Mouse (Mus musculus): ENCODE results near the gene Slc7a6. TPM values are rescaled to one million over a fixed set of nuclear protein-coding genes. Genes with fewer than 3 reads are reported as not detected.
A peak's percentile ranks its signal among the peaks of the same experiment; 100 is the strongest.

Gene Slc7a6
- polyA plus RNA-seq, 1 experiment from 2014 or later = 17.4 TPM

DNA sequence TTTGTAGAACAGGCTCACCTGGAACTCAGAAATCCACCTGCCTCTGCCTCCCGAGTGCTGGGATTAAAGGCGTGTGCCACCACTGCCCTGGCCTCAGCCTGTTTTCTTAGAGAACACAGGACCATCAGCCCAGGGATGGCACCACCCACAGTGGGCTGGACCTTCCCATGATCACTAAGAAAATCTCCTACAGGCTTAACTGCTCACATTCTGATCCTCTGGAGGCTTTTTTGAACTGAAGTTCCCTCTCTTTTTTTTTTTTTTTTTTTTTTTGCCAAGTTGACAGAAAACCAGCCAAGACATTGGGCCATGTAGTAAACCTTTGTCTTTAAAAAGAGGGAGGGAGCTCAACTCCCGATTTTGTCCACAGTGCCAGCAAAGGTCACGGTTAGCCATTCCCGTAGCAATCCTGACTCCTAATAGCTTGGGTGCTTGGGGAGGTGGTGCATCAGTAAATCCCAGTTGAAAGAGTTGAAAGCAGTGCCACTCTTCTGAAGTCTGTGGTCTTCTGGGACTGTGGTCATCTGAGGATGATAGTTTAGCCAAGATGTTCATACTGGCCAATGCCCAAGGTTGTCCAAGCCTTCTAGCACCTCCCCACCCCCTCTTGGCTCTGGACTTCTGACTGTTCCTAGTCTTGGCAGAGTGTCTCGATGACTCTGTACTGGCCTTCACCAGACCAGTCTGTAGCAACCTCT lies 20.6 kb upstream of the Slc7a6 start:
- H3K4me2 ChIP-seq = no peak overlapping the region
- no peaks in the 10 kb centered on the region for H3K9me3 ChIP-seq (replicated peaks)
- 70% methylated on average over 6 of the region's 6 CpGs for WGBS (ENCODE audit: insufficient replicate concordance)
- no peak overlapping the region for H3K4me3 ChIP-seq
- peaks cover 41% of the 10 kb centered on the region for H3K4me1 ChIP-seq
- 0 out of 2 replicates have a peak, but pooled peaks cover 4% of the 10 kb centered on the region for H3K27me3 ChIP-seq (replicated peaks)
- H3K36me3 ChIP-seq = no peaks in the 10 kb centered on the region
- no peak overlapping the region for H3K27ac ChIP-seq
- H3K9ac ChIP-seq = no peak overlapping the region
- no peak for ATAC-seq

DNA sequence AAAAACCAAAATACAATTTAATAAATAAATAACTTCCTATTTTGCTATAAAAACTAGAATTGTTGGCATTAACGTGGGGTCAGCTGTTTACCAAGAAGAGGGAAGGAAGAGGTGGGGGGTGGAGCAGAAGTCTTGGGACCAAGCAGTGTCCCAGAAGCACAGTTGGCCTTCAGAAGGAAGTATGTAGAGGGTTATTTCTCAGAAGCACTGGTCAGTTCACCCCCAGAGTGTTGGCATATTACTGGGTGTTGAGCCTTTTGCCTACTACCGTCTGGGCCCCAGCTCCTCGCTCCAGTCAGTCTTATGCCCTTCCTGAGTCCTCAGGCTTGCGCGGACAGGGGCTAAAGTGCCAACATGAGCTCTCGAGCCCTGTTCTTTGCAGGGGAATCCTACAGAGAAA lies 19.6 kb upstream of the Slc7a6 start:
- Histone ChIP-seq H3K27me3 (replicated peaks) (0 out of 2 replicates have a peak, but pooled peaks cover 4% of the 10 kb centered on the region), H3K4me3 (no peak overlapping the region), H3K36me3 (peaks cover 3% of the 10 kb centered on the region; the same call in 1 of the 2 replicates), H3K27ac (peak overlapping the region; percentile 8; the same call in 1 of the 2 replicates), H3K4me1 (peaks cover 51% of the 10 kb centered on the region), H3K4me2 (0 out of 2 replicates have a peak overlapping the region, but pooled peaks have one; percentile 10), H3K9ac (no peak overlapping the region), H3K9me3 (replicated peaks) (no peaks in the 10 kb centered on the region)
- WGBS (ENCODE audit: insufficient replicate concordance) = 77% methylated on average over 6 of the region's 6 CpGs
- ATAC-seq = no peak

DNA sequence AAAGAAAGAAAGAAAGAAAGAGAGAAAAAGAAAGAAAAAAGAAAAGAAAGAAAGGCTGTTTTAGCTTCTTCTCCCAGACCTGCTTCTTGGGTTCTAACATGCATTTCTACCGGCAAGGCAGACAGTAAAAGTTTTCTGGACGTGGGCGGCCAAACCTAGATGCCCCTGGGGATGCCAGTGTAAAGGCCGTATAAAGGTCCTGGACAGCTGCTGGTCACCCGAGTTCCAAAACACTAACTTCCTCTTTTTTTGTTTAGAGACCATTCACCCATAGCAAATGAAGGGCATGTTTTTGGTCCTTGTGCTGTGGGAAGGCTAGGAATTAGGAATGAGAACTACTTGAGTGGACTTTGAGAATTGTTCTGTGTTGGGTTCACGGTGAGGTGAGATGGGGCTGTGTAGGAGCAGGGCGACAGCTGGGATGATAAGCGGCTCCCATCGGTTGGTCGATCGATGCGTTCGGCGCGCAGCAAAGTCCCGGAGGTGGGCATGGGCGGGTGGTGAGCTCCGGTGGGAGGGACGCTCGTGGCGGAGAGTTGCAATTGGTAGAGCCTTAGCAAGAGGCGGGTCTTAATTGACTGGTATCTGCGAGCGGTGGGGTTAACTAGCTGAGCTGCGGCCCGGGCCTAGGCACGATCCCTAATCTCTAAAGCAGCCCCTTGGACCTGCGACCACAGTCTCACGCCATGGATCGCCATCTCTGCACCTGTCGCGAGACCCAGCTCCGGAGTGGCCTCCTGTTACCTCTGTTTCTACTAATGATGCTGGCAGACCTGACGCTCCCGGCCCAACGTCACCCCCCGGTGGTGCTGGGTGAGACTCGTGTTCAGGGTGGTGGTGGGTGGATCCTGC lies 18.6 kb upstream of the Slc7a6 start, which contains the start of gene Pla2g15:
Gene Pla2g15 (plus strand): TSS at position 599 of the 852 bp plus-strand sequence.
- H3K4me3 ChIP-seq = peak within 1 kb of the TSS; percentile 77
- WGBS (ENCODE audit: insufficient replicate concordance) = 1% methylated on average over 38 of the region's 38 CpGs
- H3K27me3 ChIP-seq (replicated peaks) = 0 out of 2 replicates have a peak, but pooled peaks cover under 1% of the 10 kb centered on the region
- H3K9me3 ChIP-seq (replicated peaks) = no peaks in the 10 kb centered on the region
- H3K4me1 ChIP-seq = peaks cover 52% of the 10 kb centered on the region
- peaks cover 13% of the 10 kb centered on the region for H3K36me3 ChIP-seq
- peak within 1 kb of the TSS; percentile 64 for H3K27ac ChIP-seq
- ATAC-seq = peak; percentile 97
- H3K9ac ChIP-seq = peak within 1 kb of the TSS; percentile 80
- H3K4me2 ChIP-seq = peak within 1 kb of the TSS; percentile 93

DNA sequence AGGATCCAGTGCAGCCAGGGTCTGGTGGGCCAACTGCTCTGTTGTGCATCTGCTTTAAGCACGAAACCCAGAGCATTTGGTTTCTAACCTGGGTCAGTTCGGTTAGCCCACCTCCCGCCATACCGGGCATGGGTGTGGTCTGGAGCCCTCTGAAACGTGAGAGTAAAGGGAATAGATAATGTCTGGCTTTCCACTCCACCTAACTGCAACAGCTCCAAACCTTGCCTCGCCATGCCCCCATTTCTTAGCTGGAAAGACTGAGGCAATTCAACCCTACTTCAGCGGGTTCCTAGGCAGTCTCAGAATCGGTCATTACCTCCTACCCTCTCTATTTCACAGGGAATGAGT lies 18.0 kb upstream of the Slc7a6 start:
- WGBS (ENCODE audit: insufficient replicate concordance) = 13% methylated on average over 8 of the region's 8 CpGs
- ATAC-seq = peak; percentile 54

DNA sequence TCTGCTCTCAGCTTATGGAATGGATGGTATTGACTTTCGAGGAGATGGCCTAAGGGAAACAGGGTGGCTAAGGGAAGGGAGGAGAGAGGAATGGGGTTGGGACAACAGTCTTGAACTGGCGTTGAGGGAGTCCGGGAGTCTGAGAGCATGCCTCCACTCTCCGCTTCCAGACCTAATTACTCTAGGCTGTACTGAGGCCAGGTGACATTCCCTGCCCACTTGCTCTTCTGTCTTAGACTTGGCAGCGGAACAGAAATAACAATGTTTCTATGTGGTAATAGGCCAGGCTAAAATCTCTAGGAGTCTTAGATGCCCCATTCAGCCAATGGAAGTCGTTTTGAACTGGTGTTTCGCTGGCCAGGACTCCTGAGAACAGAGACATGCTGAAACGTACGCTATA lies 17.6 kb upstream of the Slc7a6 start:
- no peaks in the 10 kb centered on the region for H3K27me3 ChIP-seq (replicated peaks)
- peak overlapping the region; percentile 64 for H3K27ac ChIP-seq
- peak overlapping the region; percentile 77 for H3K4me3 ChIP-seq
- H3K9ac ChIP-seq = peak overlapping the region; percentile 80
- WGBS (ENCODE audit: insufficient replicate concordance) = 60% methylated on average over 9 of the region's 9 CpGs
- peaks cover 19% of the 10 kb centered on the region for H3K36me3 ChIP-seq
- H3K9me3 ChIP-seq (replicated peaks) = no peaks in the 10 kb centered on the region
- no peak for ATAC-seq
- H3K4me2 ChIP-seq = peak overlapping the region; percentile 93
- H3K4me1 ChIP-seq = peaks cover 52% of the 10 kb centered on the region

More for the DNA sequence above, 18.0 kb upstream of the Slc7a6 start:
- H3K4me1 ChIP-seq = peaks cover 52% of the 10 kb centered on the region
- H3K36me3 ChIP-seq = peaks cover 17% of the 10 kb centered on the region
- peak overlapping the region; percentile 64 for H3K27ac ChIP-seq
- H3K9ac ChIP-seq = peak overlapping the region; percentile 80
- no peaks in the 10 kb centered on the region for H3K27me3 ChIP-seq (replicated peaks)
- H3K4me2 ChIP-seq = peak overlapping the region; percentile 93
- H3K4me3 ChIP-seq = peak overlapping the region; percentile 77
- no peaks in the 10 kb centered on the region for H3K9me3 ChIP-seq (replicated peaks)

DNA sequence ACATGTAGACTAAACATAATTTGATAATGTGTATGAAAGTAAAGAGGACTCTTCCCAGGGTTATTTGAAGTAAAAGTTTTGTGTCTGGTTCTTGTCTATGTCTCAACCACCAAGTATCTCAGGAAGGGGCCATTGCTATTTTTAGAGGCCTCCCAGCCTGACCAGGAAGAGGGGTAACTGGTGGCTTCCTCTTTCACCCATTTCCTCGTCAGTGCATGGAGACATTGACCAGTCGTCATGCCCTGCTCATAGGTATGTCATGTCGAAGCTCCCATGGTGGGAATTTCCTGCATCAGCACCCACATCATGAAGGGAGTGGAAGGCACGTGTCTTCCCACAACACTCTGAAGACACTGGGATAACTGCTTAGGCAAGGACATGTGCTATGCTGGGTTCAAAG lies 15.8 kb upstream of the Slc7a6 start:
- H3K27ac ChIP-seq = no peak overlapping the region
- peak overlapping the region; percentile 93; the same call in 1 of the 2 replicates for H3K4me2 ChIP-seq
- H3K36me3 ChIP-seq = peaks cover 21% of the 10 kb centered on the region

DNA sequence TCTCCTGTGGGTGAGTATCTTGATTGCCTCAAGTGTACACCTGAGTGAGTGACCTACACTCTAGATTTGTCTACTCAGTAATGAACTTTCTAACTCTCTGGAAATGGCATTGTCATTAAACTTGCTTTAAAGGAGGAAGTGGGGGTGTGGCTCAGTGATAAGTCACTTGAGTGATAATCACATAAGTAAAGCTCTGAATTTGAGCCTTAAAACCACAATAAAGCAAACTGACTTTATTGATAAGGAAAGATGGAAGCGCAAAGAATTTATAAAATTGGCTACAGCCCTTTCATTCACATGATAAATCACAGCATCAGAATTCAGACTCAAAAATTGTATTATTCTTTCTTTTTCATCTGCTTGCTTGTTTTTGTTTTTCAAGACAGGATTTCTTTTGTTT lies 11.2 kb upstream of the Slc7a6 start:
- no peak overlapping the region for H3K9ac ChIP-seq
- H3K4me1 ChIP-seq = peaks cover 20% of the 10 kb centered on the region
- no peaks in the 10 kb centered on the region for H3K27me3 ChIP-seq (replicated peaks)
- H3K27ac ChIP-seq = no peak overlapping the region
- peaks cover 58% of the 10 kb centered on the region for H3K36me3 ChIP-seq
- no peak overlapping the region for H3K4me2 ChIP-seq
- 39% methylated on average over 1 of the region's 1 CpGs for WGBS (ENCODE audit: insufficient replicate concordance)
- H3K9me3 ChIP-seq (replicated peaks) = no peaks in the 10 kb centered on the region
- H3K4me3 ChIP-seq = no peak overlapping the region
- no peak for ATAC-seq

More for the DNA sequence above, 15.8 kb upstream of the Slc7a6 start:
- ATAC-seq = no peak
- H3K4me3 ChIP-seq = no peak overlapping the region
- H3K4me1 ChIP-seq = peaks cover 56% of the 10 kb centered on the region
- H3K9ac ChIP-seq = no peak overlapping the region
- WGBS (ENCODE audit: insufficient replicate concordance) = 23% methylated on average over 4 of the region's 4 CpGs
- no peaks in the 10 kb centered on the region for H3K9me3 ChIP-seq (replicated peaks)
- H3K27me3 ChIP-seq (replicated peaks) = no peaks in the 10 kb centered on the region

DNA sequence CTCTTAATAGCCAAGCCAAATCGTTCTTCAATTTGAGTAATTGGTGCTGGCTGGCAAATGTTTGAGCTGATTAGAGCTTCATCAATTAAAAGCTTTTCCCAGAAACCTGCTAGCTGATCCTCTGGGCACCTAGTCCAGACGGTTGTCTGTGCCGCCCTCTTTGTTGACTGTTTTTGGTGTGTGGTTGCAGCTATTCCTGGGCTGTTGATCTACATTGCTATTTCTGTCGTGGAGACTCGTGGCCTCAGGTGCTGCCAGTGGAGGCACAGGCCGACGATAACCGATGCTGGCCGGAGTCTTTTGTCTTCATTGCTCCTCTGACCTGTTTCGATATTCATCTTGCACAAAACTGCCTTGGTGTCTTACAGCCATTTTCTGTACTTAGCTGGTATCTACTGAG lies 10.3 kb upstream of the Slc7a6 start:
- H3K9me3 ChIP-seq (replicated peaks) = no peaks in the 10 kb centered on the region
- H3K27ac ChIP-seq = no peak overlapping the region
- no peak overlapping the region for H3K9ac ChIP-seq
- no peaks in the 10 kb centered on the region for H3K27me3 ChIP-seq (replicated peaks)
- no peak overlapping the region for H3K4me2 ChIP-seq
- ATAC-seq = no peak
- whole genome bisulfite sequencing (ENCODE audit: insufficient replicate concordance) = 72% methylated on average over 10 of the region's 10 CpGs
- no peak overlapping the region for H3K4me3 ChIP-seq
- peaks cover 11% of the 10 kb centered on the region for H3K4me1 ChIP-seq
- peaks cover 68% of the 10 kb centered on the region for H3K36me3 ChIP-seq

DNA sequence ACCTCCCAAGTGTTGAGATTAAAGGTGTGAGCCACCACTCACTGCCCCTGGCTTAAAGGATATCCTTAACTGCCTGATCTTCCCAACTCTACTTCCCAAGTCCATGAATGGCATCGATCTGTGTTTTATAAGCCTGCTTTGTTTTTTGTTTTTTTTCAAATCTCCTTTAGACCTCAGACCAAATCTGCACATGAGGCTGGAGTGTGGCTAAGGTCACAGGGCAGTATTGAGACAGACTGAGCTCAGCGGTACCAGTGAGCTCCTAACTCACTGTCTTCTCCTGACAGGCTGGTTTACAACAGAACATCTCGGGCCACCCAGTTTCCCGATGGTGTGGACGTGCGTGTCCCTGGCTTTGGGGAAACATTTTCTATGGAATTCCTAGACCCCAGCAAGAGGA lies 8.8 kb upstream of the Slc7a6 start:
- no peaks in the 10 kb centered on the region for H3K9me3 ChIP-seq (replicated peaks)
- no peak overlapping the region for H3K9ac ChIP-seq
- 88% methylated on average over 6 of the region's 6 CpGs for WGBS (ENCODE audit: insufficient replicate concordance)

DNA sequence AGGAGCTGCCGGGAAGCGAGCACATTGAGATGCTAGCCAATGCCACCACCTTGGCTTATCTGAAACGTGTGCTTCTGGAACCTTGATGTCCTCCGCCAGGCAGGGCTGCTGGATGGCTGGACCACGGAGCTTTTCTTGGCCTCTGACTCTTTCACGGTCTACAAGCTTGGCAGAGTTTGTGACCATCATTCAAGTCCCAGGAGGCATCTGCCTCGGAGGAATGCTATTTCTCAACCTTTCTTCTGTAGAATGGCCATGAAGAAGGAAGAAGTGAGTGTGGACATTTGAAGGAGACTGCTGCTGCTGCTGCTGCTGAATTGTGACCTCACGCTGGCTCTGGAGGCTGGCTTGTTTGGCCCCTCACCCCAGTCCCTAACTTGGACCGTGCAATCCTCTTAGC lies 5.4 kb upstream of the Slc7a6 start:
- Histone ChIP-seq H3K9ac (no peak overlapping the region), H3K4me1 (peaks cover 11% of the 10 kb centered on the region), H3K9me3 (replicated peaks) (no peaks in the 10 kb centered on the region), H3K4me3 (no peak overlapping the region), H3K36me3 (peaks cover 57% of the 10 kb centered on the region), H3K4me2 (no peak overlapping the region), H3K27me3 (replicated peaks) (peaks cover 8% of the 10 kb centered on the region; the same call in 1 of the 2 replicates), H3K27ac (no peak overlapping the region)
- ATAC-seq = no peak
- WGBS (ENCODE audit: insufficient replicate concordance) = 82% methylated on average over 9 of the region's 9 CpGs

More for the DNA sequence above, 8.8 kb upstream of the Slc7a6 start:
- Histone ChIP-seq H3K4me1 (peaks cover 4% of the 10 kb centered on the region), H3K36me3 (peaks cover 69% of the 10 kb centered on the region), H3K4me3 (no peak overlapping the region), H3K4me2 (no peak overlapping the region), H3K27ac (no peak overlapping the region), H3K27me3 (replicated peaks) (no peaks in the 10 kb centered on the region)
- no peak for ATAC-seq

DNA sequence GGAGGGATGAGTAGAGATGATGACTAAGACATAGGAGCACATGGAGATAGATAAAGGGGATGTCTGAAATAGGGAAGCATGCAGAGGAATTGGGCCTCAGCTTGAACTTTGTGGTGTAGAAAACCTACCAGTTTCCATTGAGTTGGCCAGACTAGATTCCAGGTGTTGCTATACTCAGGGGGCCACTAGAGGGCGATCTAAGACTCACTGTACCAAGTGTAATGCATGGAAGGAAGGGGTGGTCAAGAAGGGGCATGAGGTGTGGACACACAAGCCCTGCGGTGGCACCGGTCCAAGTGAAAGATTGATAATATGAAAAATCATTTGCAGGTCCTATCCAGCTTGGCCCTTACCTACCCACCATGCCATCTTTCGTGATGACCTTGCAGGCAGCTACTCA lies 3.2 kb upstream of the Slc7a6 start:
- peaks cover 8% of the 10 kb centered on the region; the same call in 1 of the 2 replicates for H3K27me3 ChIP-seq (replicated peaks)
- H3K9me3 ChIP-seq (replicated peaks) = no peaks in the 10 kb centered on the region
- no peak for ATAC-seq
- no peak overlapping the region for H3K4me2 ChIP-seq
- WGBS (ENCODE audit: insufficient replicate concordance) = 33% methylated on average over 4 of the region's 4 CpGs
- peaks cover 42% of the 10 kb centered on the region for H3K36me3 ChIP-seq
- peaks cover 31% of the 10 kb centered on the region for H3K4me1 ChIP-seq
- no peak overlapping the region for H3K27ac ChIP-seq
- no peak overlapping the region for H3K9ac ChIP-seq
- H3K4me3 ChIP-seq = no peak overlapping the region
